Mouse (Mus musculus): ENCODE results near the gene Sox6. TPM values are rescaled to one million over a fixed set of nuclear protein-coding genes. Genes with fewer than 3 reads are reported as not detected.

Gene Sox6
- polyA plus RNA-seq, 1 experiment from 2014 or later = 38.0 TPM

Other genes starting within 250 kb of the Sox6 start
- 287 and 295 TPM in 2 replicates for gene 1110004F10Rik, start 601 bp upstream of the Sox6 start, polyA plus RNA-seq (2015; fragmentation: Nextera tagmentation; extraction: Ambion mirVana)
- gene Gm4353, start 45.8 kb upstream of the Sox6 start, polyA plus RNA-seq (2015; fragmentation: Nextera tagmentation; extraction: Ambion mirVana) = 0.89 and 1.7 TPM in 2 replicates

Data from neural tube, embryonic 15.5 days (tissue).